Mouse (Mus musculus): ENCODE measurements around the gene Wee2.

DNA sequence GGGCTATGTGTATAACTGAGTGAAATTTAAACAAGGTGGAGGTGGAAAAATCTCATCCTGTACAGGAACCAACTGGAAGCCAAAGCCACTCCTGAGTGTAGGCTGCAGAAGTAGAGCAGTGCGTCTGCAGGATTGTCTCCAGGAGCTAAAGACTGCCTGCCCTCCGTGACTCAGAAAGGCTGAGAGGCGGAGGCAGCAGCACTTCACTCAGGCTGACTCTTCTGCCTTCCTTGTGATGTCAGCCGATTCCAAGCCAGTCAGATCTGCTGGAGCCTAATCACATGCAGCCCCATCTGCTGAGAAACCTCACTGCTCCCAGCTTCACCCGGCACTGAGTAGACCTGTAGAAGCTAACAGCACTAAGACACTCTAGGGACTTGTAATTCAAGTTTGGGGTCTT lies 43.4 kb downstream of the Wee2 start:
- TF ChIP-seq CTCF (IDR thresholded peaks at IDR 0.05; ENCODE audit: low read depth, low read length) (no peak), POLR2AphosphoS5 (IDR thresholded peaks at IDR 0.05; ENCODE audit: insufficient replicate concordance, low read depth, low read length) (no peak), GATA1 (IDR thresholded peaks at IDR 0.05; ENCODE audit: borderline replicate concordance, low read length) (no peak)

All from G1E (cell line).